Mouse (Mus musculus) olfactory bulb, adult 2 months (tissue): ENCODE measurements around the gene Olfr959.

Experiments used
- CTCF ChIP-seq: fragments of 200-500 bp; IDR thresholded peaks from 2 replicates; pipeline ENCODE4 v1.5.1; 2012; ENCODE audit warnings: low read depth, mild to moderate bottlenecking, low read length, moderate library complexity; ENCODE audit not compliant: insufficient read depth
- POLR2A ChIP-seq: fragments of 200-500 bp; IDR thresholded peaks from 2 replicates; pipeline ENCODE4 v1.6.1; 2012; ENCODE audit warnings: mild to moderate bottlenecking, low read depth, low read length, moderate library complexity; ENCODE audit not compliant: insufficient read depth

- TF ChIP-seq CTCF (no peak), POLR2A (no peak)
Observed at GRCm38 (mm10) chr9:39608497-39608896, 33.1 kb upstream of the Olfr959 start.
